Mouse (Mus musculus): ENCODE measurements around the gene Scrt2. TPM values are rescaled to one million over a fixed set of nuclear protein-coding genes. Genes with fewer than 3 reads are reported as not detected.

The Scrt2 gene
- polyA plus RNA-seq (2012; rRNA removed): 0.16 and 0.27 TPM in 2 replicates

GRCm38 (mm10) chr2:152080685-152081541 is at the start of gene Scrt2:
Scrt2 (plus strand) TSS chr2:152081529.
- no peak within 1 kb of the TSS for H3K27ac ChIP-seq (ENCODE audit: control insufficient read depth, insufficient read depth, low read length)
- DNase-seq: no peak
- peaks cover 15% of the 10 kb centered on the region; the same call in 1 of the 2 replicates for H3K27me3 ChIP-seq (ENCODE audit: control insufficient read depth, insufficient read depth, low read length)
- H3K4me1 ChIP-seq (replicated peaks; ENCODE audit: control insufficient read depth, insufficient read depth, low read length): peaks cover 4% of the 10 kb centered on the region; the same call in 1 of the 2 replicates
- no peak within 1 kb of the TSS for H3K4me3 ChIP-seq (ENCODE audit: control insufficient read depth, insufficient read depth, low read length)
- TF ChIP-seq POLR2A (IDR thresholded peaks at IDR 0.05; ENCODE audit: control insufficient read depth, extremely low read depth, insufficient read depth, low read length, poor library complexity): no peak
- no peak for TF ChIP-seq CTCF (IDR thresholded peaks at IDR 0.05; ENCODE audit: borderline replicate concordance, control insufficient read depth, extremely low read depth, insufficient read depth, low read length, poor library complexity)
- WGBS: 2% methylated on average over 23 of the region's 24 CpGs
- H3K36me3 ChIP-seq (ENCODE audit: control insufficient read depth, insufficient read depth, low read length): no peaks in the 10 kb centered on the region

GRCm38 (mm10) chr2:152040101-152040500 is 41.2 kb upstream of the Scrt2 start:
- TF ChIP-seq POLR2A (IDR thresholded peaks at IDR 0.05; ENCODE audit: control insufficient read depth, extremely low read depth, insufficient read depth, low read length, poor library complexity): no peak
- H3K27ac ChIP-seq (ENCODE audit: control insufficient read depth, insufficient read depth, low read length): no peak overlapping the region
- no peaks in the 10 kb centered on the region for H3K4me1 ChIP-seq (replicated peaks; ENCODE audit: control insufficient read depth, insufficient read depth, low read length)
- H3K36me3 ChIP-seq (ENCODE audit: control insufficient read depth, insufficient read depth, low read length): no peaks in the 10 kb centered on the region
- no peak for DNase-seq
- no peak overlapping the region for H3K4me3 ChIP-seq (ENCODE audit: control insufficient read depth, insufficient read depth, low read length)
- peaks cover 3% of the 10 kb centered on the region; the same call in 1 of the 2 replicates for H3K27me3 ChIP-seq (ENCODE audit: control insufficient read depth, insufficient read depth, low read length)

GRCm38 (mm10) chr2:152047116-152048002 is 34.0 kb upstream of the Scrt2 start:
- DNase-seq: no peak
- Histone ChIP-seq H3K4me3 (ENCODE audit: control insufficient read depth, insufficient read depth, low read length) (no peak overlapping the region), H3K4me1 (replicated peaks; ENCODE audit: control insufficient read depth, insufficient read depth, low read length) (no peaks in the 10 kb centered on the region), H3K27ac (ENCODE audit: control insufficient read depth, insufficient read depth, low read length) (no peak overlapping the region), H3K36me3 (ENCODE audit: control insufficient read depth, insufficient read depth, low read length) (no peaks in the 10 kb centered on the region), H3K27me3 (ENCODE audit: control insufficient read depth, insufficient read depth, low read length) (peaks cover 23% of the 10 kb centered on the region)
- 17% methylated on average over 25 of the region's 25 CpGs for WGBS
- TF ChIP-seq POLR2A (IDR thresholded peaks at IDR 0.05; ENCODE audit: control insufficient read depth, extremely low read depth, insufficient read depth, low read length, poor library complexity): no peak
- TF ChIP-seq CTCF (IDR thresholded peaks at IDR 0.05; ENCODE audit: borderline replicate concordance, control insufficient read depth, extremely low read depth, insufficient read depth, low read length, poor library complexity): no peak

DNA sequence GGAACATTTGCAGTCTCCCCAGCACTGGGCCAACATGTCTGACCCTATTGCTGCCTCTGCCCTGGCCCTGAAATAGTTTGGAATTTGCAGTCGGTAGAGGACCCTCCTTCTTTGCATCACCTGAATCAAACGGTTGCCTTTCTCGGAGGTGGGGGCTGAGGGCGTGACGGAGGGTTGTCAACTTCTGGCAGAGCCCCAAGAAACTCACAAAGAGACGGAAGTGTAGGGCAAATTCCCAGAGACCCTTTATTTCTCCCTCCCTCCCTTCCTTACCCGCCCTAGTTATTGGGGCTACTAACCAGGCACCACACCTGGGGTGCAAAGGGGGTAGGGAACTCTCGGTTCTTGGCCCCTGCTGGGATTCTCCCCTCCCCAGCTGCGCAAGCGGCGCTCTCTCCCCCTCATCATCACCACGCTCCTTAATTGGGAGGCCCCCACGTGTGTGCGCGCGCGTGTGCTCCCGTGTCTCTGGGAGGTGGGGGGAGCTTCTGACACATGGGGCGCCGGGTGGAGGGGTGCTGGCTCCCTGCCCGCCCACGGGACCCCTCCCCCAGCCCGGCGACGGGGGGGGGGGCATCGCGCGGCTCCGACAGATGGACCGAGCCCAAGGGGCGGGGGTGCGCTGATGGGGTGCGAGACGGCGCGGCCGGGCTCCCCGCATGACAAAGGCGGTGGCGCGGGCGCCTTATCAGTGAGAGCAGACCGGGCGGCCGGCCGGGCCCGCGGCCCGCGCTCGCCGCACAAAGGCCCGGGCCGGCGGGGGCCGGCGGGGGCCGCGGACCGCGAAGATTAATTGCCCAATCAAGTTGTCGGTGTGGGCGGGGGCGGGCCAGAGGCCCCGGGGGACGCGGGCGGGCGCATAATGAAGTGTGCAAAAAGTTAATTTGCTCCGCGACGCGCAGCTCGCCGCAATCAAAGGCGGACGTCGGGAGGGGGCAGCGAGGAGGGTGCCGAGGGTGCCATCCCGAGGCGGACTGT is 33.0 kb upstream of the Scrt2 start:
- peaks cover 26% of the 10 kb centered on the region for H3K27me3 ChIP-seq (ENCODE audit: control insufficient read depth, insufficient read depth, low read length)

DNA sequence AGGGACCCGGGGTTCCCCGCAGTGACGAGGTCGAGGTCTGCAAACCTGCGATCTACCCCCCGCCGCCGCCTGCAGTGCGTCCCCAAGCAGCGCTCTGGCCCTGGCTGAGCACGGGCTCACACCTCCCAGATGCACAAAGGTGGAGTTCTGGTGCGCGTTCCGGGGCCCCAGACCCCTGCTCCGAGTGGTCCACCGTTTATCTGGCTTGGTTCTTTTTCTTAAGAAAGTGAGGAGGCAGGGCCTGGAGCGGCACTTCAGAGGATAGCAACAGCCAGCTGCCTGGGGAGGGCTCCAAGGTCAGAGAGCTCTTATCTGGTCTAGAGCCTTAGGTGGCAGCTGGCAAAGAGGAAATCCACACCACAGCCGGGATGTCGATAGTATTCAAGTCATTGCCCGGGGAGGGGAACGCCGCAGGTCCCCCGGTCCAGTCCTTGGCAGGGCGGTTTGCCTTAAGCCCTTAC is 32.3 kb upstream of the Scrt2 start:
- H3K4me3 ChIP-seq (ENCODE audit: control insufficient read depth, insufficient read depth, low read length): no peak overlapping the region
- H3K36me3 ChIP-seq (ENCODE audit: control insufficient read depth, insufficient read depth, low read length): no peaks in the 10 kb centered on the region
- peaks cover 25% of the 10 kb centered on the region for H3K27me3 ChIP-seq (ENCODE audit: control insufficient read depth, insufficient read depth, low read length)
- WGBS: 2% methylated on average over 24 of the region's 24 CpGs
- H3K27ac ChIP-seq (ENCODE audit: control insufficient read depth, insufficient read depth, low read length): no peak overlapping the region
- H3K4me1 ChIP-seq (replicated peaks; ENCODE audit: control insufficient read depth, insufficient read depth, low read length): no peaks in the 10 kb centered on the region
- TF ChIP-seq CTCF (IDR thresholded peaks at IDR 0.05; ENCODE audit: borderline replicate concordance, control insufficient read depth, extremely low read depth, insufficient read depth, low read length, poor library complexity) (no peak), POLR2A (IDR thresholded peaks at IDR 0.05; ENCODE audit: control insufficient read depth, extremely low read depth, insufficient read depth, low read length, poor library complexity) (no peak)
- DNase-seq: no peak

More for the DNA sequence above, 33.0 kb upstream of the Scrt2 start:
- Histone ChIP-seq H3K27ac (ENCODE audit: control insufficient read depth, insufficient read depth, low read length) (no peak overlapping the region), H3K4me1 (replicated peaks; ENCODE audit: control insufficient read depth, insufficient read depth, low read length) (no peaks in the 10 kb centered on the region), H3K4me3 (ENCODE audit: control insufficient read depth, insufficient read depth, low read length) (no peak overlapping the region), H3K36me3 (ENCODE audit: control insufficient read depth, insufficient read depth, low read length) (no peaks in the 10 kb centered on the region)
- DNase-seq: no peak
- WGBS: 2% methylated on average over 82 of the region's 82 CpGs
- no peak for TF ChIP-seq POLR2A (IDR thresholded peaks at IDR 0.05; ENCODE audit: control insufficient read depth, extremely low read depth, insufficient read depth, low read length, poor library complexity)
- no peak for TF ChIP-seq CTCF (IDR thresholded peaks at IDR 0.05; ENCODE audit: borderline replicate concordance, control insufficient read depth, extremely low read depth, insufficient read depth, low read length, poor library complexity)
